Mouse (Mus musculus) CH12.LX (cell line): ENCODE results near the gene Grip1. TPM values are rescaled to one million over a fixed set of nuclear protein-coding genes. Genes with fewer than 3 reads are reported as not detected.

Experiments
- DNase-seq: peaks from one replicate; pipeline ENCODE4 v3.0.0-alpha.2; 2013; ENCODE audit errors: extremely low read depth
- H3K27ac ChIP-seq: 2 replicates; pipeline ENCODE4 v1.5.1; 2012; ENCODE audit warnings: low read depth, mild to moderate bottlenecking, control low read depth, moderate library complexity; ENCODE audit not compliant: insufficient read depth
- H3K27me3 ChIP-seq: replicated peaks from 2 replicates; pipeline ENCODE3; 2012; ENCODE audit warnings: inconsistent platforms
- H3K36me3 ChIP-seq, 2 experiments: replicated peaks in 1 of 2; 2 replicates each; pipeline versions ENCODE3 to v1.6.1; 2012; ENCODE audit warnings: inconsistent platforms in 1 of 2, low read length in 1 of 2, mild to moderate bottlenecking in 1 of 2, mixed read lengths in 1 of 2, moderate library complexity in 1 of 2; ENCODE audit not compliant: control insufficient read depth in 1 of 2, insufficient read depth in 1 of 2
- H3K4me1 ChIP-seq, 2 experiments: 2 replicates each; pipeline ENCODE4 v1.6.1; 2012; ENCODE audit warnings: inconsistent platforms in 1 of 2, moderate library complexity in 1 of 2; ENCODE audit not compliant: insufficient read depth in 2 of 2, control insufficient read depth in 1 of 2
- H3K4me2 ChIP-seq: 2 replicates; pipeline ENCODE4 v1.6.1; 2012; ENCODE audit warnings: low read depth, mild to moderate bottlenecking, control low read depth; ENCODE audit not compliant: poor library complexity, insufficient read depth, severe bottlenecking
- H3K4me3 ChIP-seq, 3 experiments: fragments of 150-350 bp in 1 of 3; sonication (generic) in 1 of 3; replicated peaks in 1 of 3; 2 replicates each; pipeline versions ENCODE3 to v1.5.1; 2011 to 2012; ENCODE audit warnings: low read depth in 2 of 3, low read length in 2 of 3, mild to moderate bottlenecking in 2 of 3, moderate library complexity in 2 of 3, control low read depth in 1 of 3, improper control_type of control experiment in 1 of 3, inconsistent platforms in 1 of 3, mixed read lengths in 1 of 3; ENCODE audit not compliant: poor library complexity in 1 of 3
- H3K79me2 ChIP-seq: replicated peaks from 2 replicates; pipeline ENCODE4 v1.6.1; 2012; ENCODE audit warnings: mild to moderate bottlenecking, moderate library complexity; ENCODE audit not compliant: control insufficient read depth, poor library complexity, insufficient read depth, severe bottlenecking; ENCODE audit errors: extremely low read depth
- H3K9ac ChIP-seq: 2 replicates; pipeline ENCODE4 v1.6.1; 2012; ENCODE audit warnings: low read depth, mild to moderate bottlenecking, control low read depth, moderate library complexity; ENCODE audit not compliant: insufficient read depth
- H3K9me3 ChIP-seq: replicated peaks from 2 replicates; pipeline ENCODE3; 2012; ENCODE audit warnings: low read length, inconsistent platforms, mixed read lengths
- BHLHE40 ChIP-seq: IDR thresholded peaks from 2 replicates; pipeline ENCODE4 v1.6.1; 2011; ENCODE audit warnings: mild to moderate bottlenecking, low read depth, low read length, improper control_type of control experiment
- CHD1 ChIP-seq: IDR thresholded peaks from 2 replicates; pipeline ENCODE4 v1.6.1; 2012; ENCODE audit warnings: low read depth, low read length, improper control_type of control experiment, inconsistent platforms
- E2F4 ChIP-seq: IDR thresholded peaks from 2 replicates; pipeline ENCODE4 v1.6.1; 2011; ENCODE audit warnings: low read depth, low read length, improper control_type of control experiment; ENCODE audit not compliant: insufficient replicate concordance
- ELF1 ChIP-seq: IDR thresholded peaks from 2 replicates; pipeline ENCODE4 v1.6.1; 2014; ENCODE audit warnings: low read depth, mild to moderate bottlenecking, inconsistent platforms, low read length, improper control_type of control experiment
- HCFC1 ChIP-seq: IDR thresholded peaks from 2 replicates; pipeline ENCODE4 v1.6.1; 2012; ENCODE audit warnings: low read depth, mild to moderate bottlenecking, inconsistent platforms, low read length, improper control_type of control experiment
- IRF4 ChIP-seq: IDR thresholded peaks from 2 replicates; pipeline ENCODE4 v1.6.1; 2014; ENCODE audit warnings: low read depth, mild to moderate bottlenecking, inconsistent platforms, low read length, improper control_type of control experiment
- JUND ChIP-seq: conservative IDR thresholded peaks from 2 replicates; pipeline ENCODE4 v1.6.1; 2011; ENCODE audit warnings: low read depth, low read length, improper control_type of control experiment
- MAFK ChIP-seq: IDR thresholded peaks from 2 replicates; pipeline ENCODE4 v1.6.1; 2011; ENCODE audit warnings: low read length, improper control_type of control experiment; ENCODE audit not compliant: insufficient replicate concordance
- MAX ChIP-seq: IDR thresholded peaks from 2 replicates; pipeline ENCODE4 v1.6.1; 2011; ENCODE audit warnings: low read length, improper control_type of control experiment
- MEF2A ChIP-seq: IDR thresholded peaks from 2 replicates; pipeline ENCODE4 v1.6.1; 2014; ENCODE audit warnings: low read depth, mild to moderate bottlenecking, inconsistent platforms, low read length, improper control_type of control experiment, borderline replicate concordance
- MXI1 ChIP-seq: IDR thresholded peaks from 2 replicates; pipeline ENCODE4 v1.6.1; 2011; ENCODE audit warnings: mild to moderate bottlenecking, low read depth, low read length, improper control_type of control experiment
- MYC ChIP-seq: IDR thresholded peaks from 2 replicates; pipeline ENCODE4 v1.6.1; 2011; ENCODE audit warnings: low read depth, mild to moderate bottlenecking, improper control_type of control experiment, low read length
- POLR2A ChIP-seq: IDR thresholded peaks from 2 replicates; pipeline ENCODE4 v1.6.1; 2011; ENCODE audit warnings: low read depth, mild to moderate bottlenecking, improper control_type of control experiment, low read length
- RCOR1 ChIP-seq: conservative IDR thresholded peaks from 2 replicates; pipeline ENCODE4 v1.6.1; 2012; ENCODE audit warnings: low read depth, mild to moderate bottlenecking, inconsistent platforms, low read length, improper control_type of control experiment
- SIN3A ChIP-seq: IDR thresholded peaks from 2 replicates; pipeline ENCODE4 v1.6.1; 2012; ENCODE audit warnings: low read length, improper control_type of control experiment, inconsistent platforms
- SMC3 ChIP-seq: IDR thresholded peaks from 2 replicates; pipeline ENCODE4 v1.6.1; 2011; ENCODE audit warnings: low read depth, low read length, improper control_type of control experiment
- TCF12 ChIP-seq: IDR thresholded peaks from 2 replicates; pipeline ENCODE4 v1.6.1; 2014; ENCODE audit warnings: low read depth, mild to moderate bottlenecking, inconsistent platforms, low read length, improper control_type of control experiment
- USF2 ChIP-seq: conservative IDR thresholded peaks from 2 replicates; pipeline ENCODE4 v1.6.1; 2011; ENCODE audit warnings: low read depth, low read length, improper control_type of control experiment
- ZNF384 ChIP-seq: IDR thresholded peaks from 2 replicates; pipeline ENCODE4 v1.6.1; 2012; ENCODE audit warnings: low read depth, low read length, improper control_type of control experiment, inconsistent platforms
- dilution Hi-C: fragments of 300-500 bp; cut with MboI; formaldehyde crosslinking; loops from 2 replicates; pipeline ENCODE4 v1.14.3; 2020; ENCODE audit warnings: low sequenced_read_pairs; ENCODE audit not compliant: extremely low pct_unique_long_range_greater_than_20kb, extremely low pct_ligation_motif_present
- in situ Hi-C: fragments of 300-500 bp; cut with MboI; formaldehyde crosslinking; loops from 3 replicates; pipeline ENCODE4 v1.14.3; 2019; ENCODE audit warnings: low sequenced_read_pairs, low pct_ligation_motif_present, low pct_unique_long_range_greater_than_20kb, mixed read lengths
- polyA plus RNA-seq: library from polyadenylated mRNA; unstranded; fragments of >175 nt; gene quantifications from 2 replicates; pipeline ENCODE4 v1.2.1, GENCODE M21; 2012; ENCODE audit warnings: low read depth; ENCODE audit not compliant: insufficient read length
- total RNA-seq, 2 experiments: library from RNA; depleted of rRNA; stranded (reverse); fragments of 300-350 nt in 1 of 2; fragments of >200 nt in 1 of 2; gene quantifications; 2 replicates each; pipeline ENCODE4 v1.2.3; 2012 to 2014

The Grip1 gene
- total and polyA plus RNA-seq, 3 experiments = 0.09 to 0.33 (median 0.13) TPM

- TF ChIP-seq RCOR1 (no peak), POLR2A (no peak)
- in situ Hi-C loops (no loop called here), dilution Hi-C loops (no loop called here)
- H3K4me1 ChIP-seq = no peaks in the 10 kb centered on the region
- H3K79me2 ChIP-seq = no peaks in the 10 kb centered on the region
- DNase-seq = no peak
- H3K9me3 ChIP-seq = no peaks in the 10 kb centered on the region
- no peak overlapping the region for H3K4me3 ChIP-seq
- H3K27me3 ChIP-seq = peaks cover 1% of the 10 kb centered on the region
- no peaks in the 10 kb centered on the region for H3K36me3 ChIP-seq
- H3K27ac ChIP-seq = no peak overlapping the region
- no peak overlapping the region for H3K4me2 ChIP-seq
- H3K9ac ChIP-seq = no peak overlapping the region
Observed at GRCm38 (mm10) chr10:119706281-119706680, 252.7 kb downstream of the Grip1 start.

GRCm38 (mm10) chr10:119706983-119707382, 253.4 kb downstream of the Grip1 start:
- TF ChIP-seq MAFK = no peak
- no peak for TF ChIP-seq ELF1
- TF ChIP-seq JUND = no peak
- no peak for TF ChIP-seq BHLHE40
- TF ChIP-seq IRF4 = no peak
- no peak for TF ChIP-seq MAX
- TF ChIP-seq POLR2A = no peak
- no peak for TF ChIP-seq HCFC1
- no peak for TF ChIP-seq SIN3A
- no peak for TF ChIP-seq CHD1
- TF ChIP-seq USF2 = no peak
- TF ChIP-seq SMC3 = no peak
- no peak for TF ChIP-seq MYC
- no peak for TF ChIP-seq TCF12
- TF ChIP-seq MEF2A = no peak
- TF ChIP-seq ZNF384 = no peak
- TF ChIP-seq MXI1 = no peak
- TF ChIP-seq E2F4 = no peak
- TF ChIP-seq, all 38 proteins: peak for 0
- Histone ChIP-seq H3K9me3 (no peaks in the 10 kb centered on the region), H3K79me2 (no peaks in the 10 kb centered on the region), H3K4me3 (no peak overlapping the region), H3K4me1 (no peaks in the 10 kb centered on the region), H3K9ac (no peak overlapping the region), H3K27me3 (peaks cover 1% of the 10 kb centered on the region), H3K27ac (no peak overlapping the region), H3K4me2 (no peak overlapping the region), H3K36me3 (no peaks in the 10 kb centered on the region)
- dilution Hi-C loops (no loop called here), in situ Hi-C loops (no loop called here)
- no peak for DNase-seq
